Mouse (Mus musculus) limb, embryonic 11.5 days (tissue): ENCODE data around the gene Sun3. TPM values are rescaled to one million over a fixed set of nuclear protein-coding genes. Genes with fewer than 3 reads are reported as not detected.

Source experiments
- ATAC-seq: fragments of 200-750 bp; cut with Nextera tagmentation; 2 replicates; pipeline ENCODE4 v1.8.0; 2017; ENCODE audit warnings: low read depth; ENCODE audit not compliant: insufficient number of reproducible peaks, low FRiP score, low TSS enrichment
- DNase-seq: peaks from one replicate; pipeline ENCODE4 v3.0.0-alpha.2; 2015; ENCODE audit warnings: low spot score
- H3K27ac ChIP-seq: fragments of 300-500 bp; sonication (generic); replicated peaks from 2 replicates; pipeline ENCODE4 v1.5.1; 2014; ENCODE audit warnings: low read depth, mild to moderate bottlenecking, low read length
- H3K27me3 ChIP-seq: fragments of 300-500 bp; sonication (generic); 2 replicates; pipeline ENCODE4 v1.6.1; 2014; ENCODE audit warnings: mild to moderate bottlenecking, low read length, mixed read lengths; ENCODE audit not compliant: control insufficient read depth, insufficient read depth
- H3K36me3 ChIP-seq: fragments of 300-500 bp; sonication (generic); 2 replicates; pipeline ENCODE4 v1.6.1; 2014; ENCODE audit warnings: mild to moderate bottlenecking, low read length, moderate library complexity, mixed read lengths; ENCODE audit not compliant: control insufficient read depth, insufficient read depth
- H3K4me1 ChIP-seq: fragments of 300-500 bp; sonication (generic); 2 replicates; pipeline ENCODE4 v1.6.1; 2014; ENCODE audit warnings: low read length, mixed read lengths; ENCODE audit not compliant: control insufficient read depth, insufficient read depth
- H3K4me2 ChIP-seq: fragments of 300-500 bp; sonication (generic); 2 replicates; pipeline ENCODE4 v1.6.1; 2014; ENCODE audit warnings: low read depth, mild to moderate bottlenecking, moderate library complexity; ENCODE audit not compliant: severe bottlenecking
- H3K4me3 ChIP-seq: fragments of 300-500 bp; sonication (generic); 2 replicates; pipeline ENCODE4 v1.5.1; 2014; ENCODE audit warnings: low read depth, low read length
- H3K9ac ChIP-seq: fragments of 300-500 bp; sonication (generic); 2 replicates; pipeline ENCODE4 v1.6.1; 2014; ENCODE audit warnings: mild to moderate bottlenecking, low read length
- H3K9me3 ChIP-seq: fragments of 300-500 bp; sonication (generic); 2 replicates; pipeline ENCODE4 v1.6.1; 2016; ENCODE audit warnings: low read length; ENCODE audit not compliant: control insufficient read depth
- WGBS: fragments of 180-500 bp; shearing (Covaris S2); extraction: QIAGEN DNeasy Blood & Tissue Kit; methylation state at CpG from one replicate; pipeline ENCODE4 v1.1.7; 2014; 5-methylcytosine and 5-hydroxymethylcytosine counted together
- polyA plus RNA-seq: library from polyadenylated mRNA; unstranded; fragments of >200 nt; fragmentation: Nextera tagmentation; extraction: Ambion mirVana; gene quantifications from 2 replicates; pipeline ENCODE4 v1.2.1, GENCODE M21; 2014

Gene Sun3
- polyA plus RNA-seq, 1 experiment from 2014 or later, result not detected

DNA sequence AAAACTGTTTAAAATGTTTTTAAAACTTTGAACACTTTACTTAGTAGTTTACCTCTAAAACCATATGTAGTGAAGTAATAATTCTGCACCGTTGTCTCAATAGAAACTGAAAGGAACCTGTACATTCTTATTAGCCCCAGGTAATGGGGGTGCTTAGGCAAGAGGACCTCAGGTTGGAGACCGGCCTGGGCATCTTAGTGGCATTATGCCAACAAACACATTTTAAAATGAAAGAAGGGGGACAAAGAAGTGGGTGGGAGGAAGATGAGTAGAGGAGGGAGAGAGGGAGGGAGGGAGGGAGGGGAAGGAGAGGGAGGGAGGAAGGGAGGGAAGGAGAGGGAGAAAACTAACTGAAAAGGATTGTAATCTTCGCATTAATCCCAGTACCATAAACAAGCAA is 37.4 kb downstream of the Sun3 start:
- 0 out of 2 replicates have a peak, but pooled peaks have one; percentile 28 for ATAC-seq

GRCm38 (mm10) chr11:9010853-9011339 is 37.9 kb downstream of the Sun3 start, which contains the start of gene Hus1:
Gene Hus1, minus strand, starts transcription at chr11:9011191.
- no peaks in the 10 kb centered on the region for H3K36me3 ChIP-seq
- H3K9ac ChIP-seq, result peak within 1 kb of the TSS; percentile 94
- H3K4me3 ChIP-seq, result peak within 1 kb of the TSS; percentile 70
- under 1% methylated on average over 43 of the region's 43 CpGs for WGBS
- peak within 1 kb of the TSS; percentile 88 for H3K27ac ChIP-seq
- H3K27me3 ChIP-seq, result no peaks in the 10 kb centered on the region
- DNase-seq (peak; percentile 92), ATAC-seq (peak; percentile 93)
- H3K4me2 ChIP-seq, result peak within 1 kb of the TSS; percentile 45
- no peaks in the 10 kb centered on the region for H3K9me3 ChIP-seq
- peaks cover 4% of the 10 kb centered on the region; the same call in 1 of the 2 replicates for H3K4me1 ChIP-seq

More for the DNA sequence above, 37.4 kb downstream of the Sun3 start:
- Histone ChIP-seq H3K27me3 (no peaks in the 10 kb centered on the region), H3K4me3 (peak overlapping the region; percentile 70), H3K36me3 (no peaks in the 10 kb centered on the region), H3K9ac (peak overlapping the region; percentile 94), H3K27ac (peak overlapping the region; percentile 88), H3K4me1 (peaks cover 4% of the 10 kb centered on the region; the same call in 1 of the 2 replicates), H3K4me2 (peak overlapping the region; percentile 45), H3K9me3 (no peaks in the 10 kb centered on the region)
- no peak for DNase-seq
- WGBS, result 6% methylated on average over 3 of the region's 3 CpGs

GRCm38 (mm10) chr11:9010416-9010815 is 38.4 kb downstream of the Sun3 start:
- Histone ChIP-seq H3K9ac (peak overlapping the region; percentile 94), H3K36me3 (peaks cover 3% of the 10 kb centered on the region; the same call in 1 of the 2 replicates), H3K9me3 (no peaks in the 10 kb centered on the region), H3K4me1 (peaks cover 4% of the 10 kb centered on the region; the same call in 1 of the 2 replicates), H3K27me3 (no peaks in the 10 kb centered on the region), H3K27ac (peak overlapping the region; percentile 88), H3K4me3 (peak overlapping the region; percentile 70), H3K4me2 (peak overlapping the region; percentile 45)
- DNase-seq, result peak; percentile 68
- WGBS, result 2% methylated on average over 7 of the region's 7 CpGs
- ATAC-seq, result peak; percentile 59

DNA sequence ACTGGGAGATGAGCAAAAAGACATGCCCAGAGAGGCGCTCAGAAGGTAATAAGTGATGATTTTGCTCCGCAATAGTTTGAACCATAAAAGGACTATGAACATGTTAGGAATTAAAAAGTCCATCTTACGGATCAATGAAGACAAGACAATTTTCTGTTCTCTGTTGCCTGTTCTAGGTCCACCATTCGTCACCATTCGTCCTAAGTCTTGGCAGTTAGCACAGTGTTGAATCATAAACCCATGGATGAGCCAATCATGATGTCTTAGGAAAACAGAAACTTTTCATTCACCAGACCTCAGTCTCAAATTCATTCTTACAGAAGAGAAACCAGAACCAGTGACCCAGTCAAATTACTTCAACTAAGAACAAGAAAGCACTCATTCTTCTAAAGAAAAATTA is 40.0 kb downstream of the Sun3 start:
- H3K4me3 ChIP-seq, result no peak overlapping the region
- no peaks in the 10 kb centered on the region for H3K27me3 ChIP-seq
- no peak overlapping the region for H3K27ac ChIP-seq
- no peak overlapping the region for H3K4me2 ChIP-seq
- H3K9ac ChIP-seq, result no peak overlapping the region
- peaks cover 4% of the 10 kb centered on the region; the same call in 1 of the 2 replicates for H3K4me1 ChIP-seq
- no peaks in the 10 kb centered on the region for H3K9me3 ChIP-seq
- ATAC-seq (no peak), DNase-seq (no peak)
- WGBS, result 95% methylated on average over 5 of the region's 5 CpGs
- peaks cover 16% of the 10 kb centered on the region for H3K36me3 ChIP-seq

- Histone ChIP-seq H3K4me3 (no peak overlapping the region), H3K9ac (no peak overlapping the region), H3K9me3 (no peaks in the 10 kb centered on the region), H3K4me2 (no peak overlapping the region), H3K36me3 (no peaks in the 10 kb centered on the region), H3K27me3 (no peaks in the 10 kb centered on the region), H3K27ac (no peak overlapping the region), H3K4me1 (no peaks in the 10 kb centered on the region)
- whole genome bisulfite sequencing, result 73% methylated on average over 4 of the region's 4 CpGs
- no peak for DNase-seq
- no peak for ATAC-seq
Measured at GRCm38 (mm10) chr11:8988084-8988483, 60.7 kb downstream of the Sun3 start.

GRCm38 (mm10) chr11:8986058-8986457 is 62.7 kb downstream of the Sun3 start:
- H3K9me3 ChIP-seq, result no peaks in the 10 kb centered on the region
- H3K4me3 ChIP-seq, result no peak overlapping the region
- no peak overlapping the region for H3K27ac ChIP-seq
- DNase-seq (no peak), ATAC-seq (no peak)
- H3K9ac ChIP-seq, result no peak overlapping the region
- H3K4me1 ChIP-seq, result no peaks in the 10 kb centered on the region
- no peaks in the 10 kb centered on the region for H3K27me3 ChIP-seq
- no peak overlapping the region for H3K4me2 ChIP-seq
- H3K36me3 ChIP-seq, result no peaks in the 10 kb centered on the region

GRCm38 (mm10) chr11:8983237-8983861 is 65.4 kb downstream of the Sun3 start:
- no peak overlapping the region for H3K4me3 ChIP-seq
- H3K4me1 ChIP-seq, result no peaks in the 10 kb centered on the region
- no peaks in the 10 kb centered on the region for H3K36me3 ChIP-seq
- H3K27ac ChIP-seq, result no peak overlapping the region
- no peak overlapping the region for H3K9ac ChIP-seq
- DNase-seq (peak; percentile 84), ATAC-seq (no peak)
- H3K27me3 ChIP-seq, result no peaks in the 10 kb centered on the region
- 41% methylated on average over 6 of the region's 6 CpGs for WGBS
- H3K9me3 ChIP-seq, result no peaks in the 10 kb centered on the region
- no peak overlapping the region for H3K4me2 ChIP-seq

DNA sequence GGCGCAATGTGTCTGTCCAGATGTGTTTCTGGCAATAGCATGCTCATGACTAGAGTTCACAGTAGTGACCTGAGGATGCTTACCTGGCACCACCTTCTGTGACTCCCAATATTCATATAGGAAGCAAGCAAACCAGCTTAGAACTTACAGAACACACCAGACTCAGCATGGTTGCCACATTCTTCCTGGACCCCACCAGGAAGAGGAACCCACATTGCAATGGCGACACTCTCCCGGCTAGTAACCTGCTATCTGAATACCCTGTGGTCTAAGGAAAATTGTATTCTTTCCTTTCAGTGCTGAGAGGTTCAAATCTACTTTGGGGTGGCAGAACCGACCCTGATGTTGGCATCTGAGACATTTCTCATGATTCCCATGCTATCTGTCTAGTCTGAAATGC is 70.6 kb downstream of the Sun3 start:
- Histone ChIP-seq H3K4me3 (no peak overlapping the region), H3K4me1 (no peaks in the 10 kb centered on the region), H3K9ac (no peak overlapping the region), H3K27me3 (no peaks in the 10 kb centered on the region), H3K36me3 (no peaks in the 10 kb centered on the region), H3K27ac (no peak overlapping the region), H3K4me2 (no peak overlapping the region), H3K9me3 (no peaks in the 10 kb centered on the region)
- ATAC-seq (no peak), DNase-seq (no peak)
- WGBS, result 87% methylated on average over 4 of the region's 4 CpGs
